Mouse (Mus musculus): ENCODE results near the gene Kcnj14. TPM values are rescaled to one million over a fixed set of nuclear protein-coding genes. Genes with fewer than 3 reads are reported as not detected.

Kcnj14 gene
- polyA plus RNA-seq, 1 experiment from 2014 or later = 0.78 TPM

GRCm38 (mm10) chr7:45782271-45782670, 42.3 kb downstream of the Kcnj14 start:
- 70% methylated on average over 4 of the region's 4 CpGs for WGBS
- H3K36me3 ChIP-seq (ENCODE audit: control insufficient read depth, insufficient read depth, low read length) = no peaks in the 10 kb centered on the region
- H3K9me3 ChIP-seq (ENCODE audit: control insufficient read depth, low read length) = no peaks in the 10 kb centered on the region
- no peak for ATAC-seq
- H3K4me3 ChIP-seq (ENCODE audit: low read length) = no peak overlapping the region
- no peak overlapping the region for H3K27ac ChIP-seq (ENCODE audit: low read length)
- peaks cover 7% of the 10 kb centered on the region; the same call in 1 of the 2 replicates for H3K27me3 ChIP-seq (replicated peaks; ENCODE audit: control insufficient read depth, insufficient read depth, low read length)
- H3K4me2 ChIP-seq (ENCODE audit: low read depth, low read length) = no peak overlapping the region
- peaks cover 32% of the 10 kb centered on the region for H3K4me1 ChIP-seq (ENCODE audit: control insufficient read depth, insufficient read depth, low read length)
- no peak overlapping the region for H3K9ac ChIP-seq (ENCODE audit: low read depth, low read length)

- 24% methylated on average over 22 of the region's 22 CpGs for WGBS
- peaks cover 8% of the 10 kb centered on the region for H3K4me1 ChIP-seq (ENCODE audit: control insufficient read depth, insufficient read depth, low read length)
- no peaks in the 10 kb centered on the region for H3K27me3 ChIP-seq (replicated peaks; ENCODE audit: control insufficient read depth, insufficient read depth, low read length)
- no peak for ATAC-seq
- peak overlapping the region; percentile 18; the same call in 1 of the 2 replicates for H3K4me3 ChIP-seq (ENCODE audit: low read length)
- H3K27ac ChIP-seq (ENCODE audit: low read length) = no peak overlapping the region
- peak overlapping the region; percentile 37 for H3K4me2 ChIP-seq (ENCODE audit: low read depth, low read length)
- H3K36me3 ChIP-seq (ENCODE audit: control insufficient read depth, insufficient read depth, low read length) = no peaks in the 10 kb centered on the region
- no peak overlapping the region for H3K9ac ChIP-seq (ENCODE audit: low read depth, low read length)
- no peaks in the 10 kb centered on the region for H3K9me3 ChIP-seq (ENCODE audit: control insufficient read depth, low read length)
Measured at GRCm38 (mm10) chr7:45779081-45779641, 45.4 kb downstream of the Kcnj14 start.

- H3K4me3 ChIP-seq (ENCODE audit: low read length) = no peak overlapping the region
- no peak overlapping the region for H3K9ac ChIP-seq (ENCODE audit: low read depth, low read length)
- H3K9me3 ChIP-seq (ENCODE audit: control insufficient read depth, low read length) = no peaks in the 10 kb centered on the region
- 73% methylated on average over 7 of the region's 7 CpGs for WGBS
- ATAC-seq = no peak
- H3K4me1 ChIP-seq (ENCODE audit: control insufficient read depth, insufficient read depth, low read length) = peaks cover 4% of the 10 kb centered on the region; the same call in 1 of the 2 replicates
- H3K36me3 ChIP-seq (ENCODE audit: control insufficient read depth, insufficient read depth, low read length) = no peaks in the 10 kb centered on the region
- H3K27ac ChIP-seq (ENCODE audit: low read length) = no peak overlapping the region
- no peaks in the 10 kb centered on the region for H3K27me3 ChIP-seq (replicated peaks; ENCODE audit: control insufficient read depth, insufficient read depth, low read length)
- no peak overlapping the region for H3K4me2 ChIP-seq (ENCODE audit: low read depth, low read length)
Measured at GRCm38 (mm10) chr7:45775237-45775636, 49.3 kb downstream of the Kcnj14 start.

GRCm38 (mm10) chr7:45771101-45771500, 53.5 kb downstream of the Kcnj14 start:
- Histone ChIP-seq H3K9ac (ENCODE audit: low read depth, low read length) (no peak overlapping the region), H3K27me3 (replicated peaks; ENCODE audit: control insufficient read depth, insufficient read depth, low read length) (no peaks in the 10 kb centered on the region), H3K9me3 (ENCODE audit: control insufficient read depth, low read length) (no peaks in the 10 kb centered on the region), H3K4me2 (ENCODE audit: low read depth, low read length) (no peak overlapping the region), H3K4me1 (ENCODE audit: control insufficient read depth, insufficient read depth, low read length) (peaks cover 3% of the 10 kb centered on the region; the same call in 1 of the 2 replicates), H3K36me3 (ENCODE audit: control insufficient read depth, insufficient read depth, low read length) (no peaks in the 10 kb centered on the region), H3K27ac (ENCODE audit: low read length) (peak overlapping the region; percentile 78), H3K4me3 (ENCODE audit: low read length) (no peak overlapping the region)
- 66% methylated on average over 4 of the region's 4 CpGs for WGBS
- ATAC-seq = no peak

- no peaks in the 10 kb centered on the region for H3K9me3 ChIP-seq (ENCODE audit: control insufficient read depth, low read length)
- 54% methylated on average over 8 of the region's 8 CpGs for WGBS
- peak overlapping the region; percentile 24; the same call in 1 of the 2 replicates for H3K9ac ChIP-seq (ENCODE audit: low read depth, low read length)
- H3K36me3 ChIP-seq (ENCODE audit: control insufficient read depth, insufficient read depth, low read length) = no peaks in the 10 kb centered on the region
- ATAC-seq = peak; percentile 80
- peak overlapping the region; percentile 12; the same call in 1 of the 2 replicates for H3K4me2 ChIP-seq (ENCODE audit: low read depth, low read length)
- H3K4me3 ChIP-seq (ENCODE audit: low read length) = no peak overlapping the region
- H3K27me3 ChIP-seq (replicated peaks; ENCODE audit: control insufficient read depth, insufficient read depth, low read length) = no peaks in the 10 kb centered on the region
- peaks cover 3% of the 10 kb centered on the region; the same call in 1 of the 2 replicates for H3K4me1 ChIP-seq (ENCODE audit: control insufficient read depth, insufficient read depth, low read length)
- peak overlapping the region; percentile 78 for H3K27ac ChIP-seq (ENCODE audit: low read length)
Measured at GRCm38 (mm10) chr7:45770427-45771082, 54.0 kb downstream of the Kcnj14 start.

GRCm38 (mm10) chr7:45767500-45767899, 57.1 kb downstream of the Kcnj14 start:
- Histone ChIP-seq H3K36me3 (ENCODE audit: control insufficient read depth, insufficient read depth, low read length) (no peaks in the 10 kb centered on the region), H3K4me1 (ENCODE audit: control insufficient read depth, insufficient read depth, low read length) (peaks cover 3% of the 10 kb centered on the region; the same call in 1 of the 2 replicates), H3K9me3 (ENCODE audit: control insufficient read depth, low read length) (no peaks in the 10 kb centered on the region), H3K9ac (ENCODE audit: low read depth, low read length) (no peak overlapping the region), H3K27me3 (replicated peaks; ENCODE audit: control insufficient read depth, insufficient read depth, low read length) (no peaks in the 10 kb centered on the region), H3K4me3 (ENCODE audit: low read length) (no peak overlapping the region), H3K4me2 (ENCODE audit: low read depth, low read length) (no peak overlapping the region), H3K27ac (ENCODE audit: low read length) (no peak overlapping the region)
- 93% methylated on average over 6 of the region's 6 CpGs for WGBS
- ATAC-seq = no peak

- no peak for ATAC-seq
- Histone ChIP-seq H3K9me3 (ENCODE audit: control insufficient read depth, low read length) (no peaks in the 10 kb centered on the region), H3K4me1 (ENCODE audit: control insufficient read depth, insufficient read depth, low read length) (peaks cover 3% of the 10 kb centered on the region; the same call in 1 of the 2 replicates), H3K27me3 (replicated peaks; ENCODE audit: control insufficient read depth, insufficient read depth, low read length) (no peaks in the 10 kb centered on the region), H3K36me3 (ENCODE audit: control insufficient read depth, insufficient read depth, low read length) (no peaks in the 10 kb centered on the region), H3K27ac (ENCODE audit: low read length) (no peak overlapping the region), H3K4me3 (ENCODE audit: low read length) (no peak overlapping the region), H3K9ac (ENCODE audit: low read depth, low read length) (no peak overlapping the region), H3K4me2 (ENCODE audit: low read depth, low read length) (no peak overlapping the region)
- 47% methylated on average over 8 of the region's 8 CpGs for WGBS
Measured at GRCm38 (mm10) chr7:45766764-45767163, 57.8 kb downstream of the Kcnj14 start.

Other genes starting within 250 kb of the Kcnj14 start
- 0.23 TPM in 1 of 2 replicates, not detected in the other for gene Fgf21, start 209.3 kb downstream of the Kcnj14 start, polyA plus RNA-seq (2015; fragmentation: Nextera tagmentation; extraction: Ambion mirVana)
- gene Fut1, start 207.5 kb downstream of the Kcnj14 start, polyA plus RNA-seq (2015; fragmentation: Nextera tagmentation; extraction: Ambion mirVana) = 0.48 and 0.61 TPM in 2 replicates
- gene Izumo1, start 203.0 kb downstream of the Kcnj14 start, polyA plus RNA-seq (2015; fragmentation: Nextera tagmentation; extraction: Ambion mirVana) = 0.07 and 0.15 TPM in 2 replicates
- 3.4 and 4.4 TPM in 2 replicates for gene Rasip1, start 197.3 kb downstream of the Kcnj14 start, polyA plus RNA-seq (2015; fragmentation: Nextera tagmentation; extraction: Ambion mirVana)
- 5.0 and 6.3 TPM in 2 replicates for gene Mamstr, start 184.8 kb downstream of the Kcnj14 start, polyA plus RNA-seq (2015; fragmentation: Nextera tagmentation; extraction: Ambion mirVana)
- gene Fut2, start 158.4 kb downstream of the Kcnj14 start, polyA plus RNA-seq (2015; fragmentation: Nextera tagmentation; extraction: Ambion mirVana) = 18.4 and 21.7 TPM in 2 replicates
- gene Ntn5, start 140.8 kb downstream of the Kcnj14 start, polyA plus RNA-seq (2015; fragmentation: Nextera tagmentation; extraction: Ambion mirVana) = 0.34 and 0.53 TPM in 2 replicates
- 1.9 and 2.7 TPM in 2 replicates for gene Sec1, start 130.4 kb downstream of the Kcnj14 start, polyA plus RNA-seq (2015; fragmentation: Nextera tagmentation; extraction: Ambion mirVana)
- gene Car11, start 124.9 kb downstream of the Kcnj14 start, polyA plus RNA-seq (2015; fragmentation: Nextera tagmentation; extraction: Ambion mirVana) = 4.1 and 5.3 TPM in 2 replicates
- 2.3 and 3.2 TPM in 2 replicates for gene Dbp, start 119.7 kb downstream of the Kcnj14 start, polyA plus RNA-seq (2015; fragmentation: Nextera tagmentation; extraction: Ambion mirVana)
- 1,070 and 1,157 TPM in 2 replicates for gene Rpl18, start 109.3 kb downstream of the Kcnj14 start, polyA plus RNA-seq (2015; fragmentation: Nextera tagmentation; extraction: Ambion mirVana)
- gene Sphk2, start 106.8 kb downstream of the Kcnj14 start, polyA plus RNA-seq (2015; fragmentation: Nextera tagmentation; extraction: Ambion mirVana) = 55.6 and 59.2 TPM in 2 replicates
- 30.9 and 34.2 TPM in 2 replicates for gene Fam83e, start 103.6 kb downstream of the Kcnj14 start, polyA plus RNA-seq (2015; fragmentation: Nextera tagmentation; extraction: Ambion mirVana)
- 0.86 and 1.0 TPM in 2 replicates for gene Spaca4, start 99.0 kb downstream of the Kcnj14 start, polyA plus RNA-seq (2015; fragmentation: Nextera tagmentation; extraction: Ambion mirVana)
- 0.47 and 0.51 TPM in 2 replicates for gene Lmtk3, start 41.0 kb downstream of the Kcnj14 start, polyA plus RNA-seq (2015; fragmentation: Nextera tagmentation; extraction: Ambion mirVana)
- 3.9 and 4.8 TPM in 2 replicates for gene Sult2b1, start 40.1 kb downstream of the Kcnj14 start, polyA plus RNA-seq (2015; fragmentation: Nextera tagmentation; extraction: Ambion mirVana)
- 77.1 and 78.2 TPM in 2 replicates for gene Cyth2, start 10.2 kb downstream of the Kcnj14 start, polyA plus RNA-seq (2015; fragmentation: Nextera tagmentation; extraction: Ambion mirVana)
- 57.0 and 63.0 TPM in 2 replicates for gene Grwd1, start 6.2 kb upstream of the Kcnj14 start, polyA plus RNA-seq (2015; fragmentation: Nextera tagmentation; extraction: Ambion mirVana)
- 90.6 and 94.9 TPM in 2 replicates for gene Kdelr1, start 48.0 kb upstream of the Kcnj14 start, polyA plus RNA-seq (2015; fragmentation: Nextera tagmentation; extraction: Ambion mirVana)
- 0.31 and 0.39 TPM in 2 replicates for gene Grin2d, start 53.6 kb upstream of the Kcnj14 start, polyA plus RNA-seq (2015; fragmentation: Nextera tagmentation; extraction: Ambion mirVana)
- 0.62 and 0.98 TPM in 2 replicates for gene Syngr4, start 71.9 kb upstream of the Kcnj14 start, polyA plus RNA-seq (2015; fragmentation: Nextera tagmentation; extraction: Ambion mirVana)
- 8.1 TPM in 2 replicates for gene Tmem143, start 72.2 kb upstream of the Kcnj14 start, polyA plus RNA-seq (2015; fragmentation: Nextera tagmentation; extraction: Ambion mirVana)
- gene Emp3, start 96.6 kb upstream of the Kcnj14 start, polyA plus RNA-seq (2015; fragmentation: Nextera tagmentation; extraction: Ambion mirVana) = 128 and 147 TPM in 2 replicates
- 4.0 and 4.3 TPM in 2 replicates for gene Ccdc114, start 99.3 kb upstream of the Kcnj14 start, polyA plus RNA-seq (2015; fragmentation: Nextera tagmentation; extraction: Ambion mirVana)
- gene Abcc6, start 205.5 kb upstream of the Kcnj14 start, polyA plus RNA-seq (2015; fragmentation: Nextera tagmentation; extraction: Ambion mirVana) = 6.1 and 6.6 TPM in 2 replicates
- gene Nomo1, start 208.9 kb upstream of the Kcnj14 start, polyA plus RNA-seq (2015; fragmentation: Nextera tagmentation; extraction: Ambion mirVana) = 95.7 and 102 TPM in 2 replicates